Mouse (Mus musculus): ENCODE measurements around the gene Ccdc88b. TPM values are rescaled to one million over a fixed set of nuclear protein-coding genes. Genes with fewer than 3 reads are reported as not detected.
"Not testable (repeated sequence)": the region's sequence is repeated elsewhere in the genome, so short reads cannot be mapped to it uniquely, and the experiment has no call there.

The Ccdc88b gene
- 0.25 and 0.27 TPM in 2 replicates for polyA plus RNA-seq (2012)

- no peaks in the 10 kb centered on the region for H3K36me3 ChIP-seq (ENCODE audit: control insufficient read depth)
- no peak for TF ChIP-seq TAL1 (IDR thresholded peaks at IDR 0.05; ENCODE audit: low read length)
- no peak for TF ChIP-seq GATA1 (IDR thresholded peaks at IDR 0.05; ENCODE audit: low read length)
- H3K4me3 ChIP-seq (replicated peaks), result no peak within 1 kb of the TSS
- H3K4me1 ChIP-seq (ENCODE audit: control insufficient read depth), result peaks cover 29% of the 10 kb centered on the region
- peaks cover 3% of the 10 kb centered on the region for H3K27me3 ChIP-seq (ENCODE audit: control insufficient read depth)
- no peaks in the 10 kb centered on the region for H3K9me3 ChIP-seq (ENCODE audit: control insufficient read depth, low read length)
Observed at GRCm38 (mm10) chr19:6858031-6858430, at the start of gene Ccdc88b. Gene Ccdc88b, minus strand, starts transcription at chr19:6858211.

- Histone ChIP-seq H3K4me1 (ENCODE audit: control insufficient read depth) (peaks cover 39% of the 10 kb centered on the region), H3K36me3 (ENCODE audit: control insufficient read depth) (peaks cover 39% of the 10 kb centered on the region), H3K4me3 (replicated peaks) (no peak overlapping the region), H3K27me3 (ENCODE audit: control insufficient read depth) (no peaks in the 10 kb centered on the region), H3K9me3 (ENCODE audit: control insufficient read depth, low read length) (no peaks in the 10 kb centered on the region)
- no peak for TF ChIP-seq TAL1 (IDR thresholded peaks at IDR 0.05; ENCODE audit: low read length)
- TF ChIP-seq GATA1 (IDR thresholded peaks at IDR 0.05; ENCODE audit: low read length), result no peak
Observed at GRCm38 (mm10) chr19:6907094-6907493, 49.1 kb upstream of the Ccdc88b start.

- H3K36me3 ChIP-seq (ENCODE audit: control insufficient read depth), result peaks cover 30% of the 10 kb centered on the region
- H3K4me1 ChIP-seq (ENCODE audit: control insufficient read depth), result peaks cover 32% of the 10 kb centered on the region
- peaks cover 1% of the 10 kb centered on the region; the same call in 1 of the 2 replicates for H3K9me3 ChIP-seq (ENCODE audit: control insufficient read depth, low read length)
- no peak overlapping the region for H3K4me3 ChIP-seq (replicated peaks)
- TF ChIP-seq TAL1 (IDR thresholded peaks at IDR 0.05; ENCODE audit: low read length) (no peak), GATA1 (IDR thresholded peaks at IDR 0.05; ENCODE audit: low read length) (no peak)
- no peaks in the 10 kb centered on the region for H3K27me3 ChIP-seq (ENCODE audit: control insufficient read depth)
Observed at GRCm38 (mm10) chr19:6906199-6906598, 48.2 kb upstream of the Ccdc88b start.

- TF ChIP-seq GATA1 (IDR thresholded peaks at IDR 0.05; ENCODE audit: low read length) (no peak), TAL1 (IDR thresholded peaks at IDR 0.05; ENCODE audit: low read length) (no peak)
- no peak overlapping the region for H3K4me3 ChIP-seq (replicated peaks)
- H3K4me1 ChIP-seq (ENCODE audit: control insufficient read depth), result peaks cover 27% of the 10 kb centered on the region
- peaks cover 27% of the 10 kb centered on the region for H3K36me3 ChIP-seq (ENCODE audit: control insufficient read depth)
- H3K27me3 ChIP-seq (ENCODE audit: control insufficient read depth), result no peaks in the 10 kb centered on the region
- peaks cover 3% of the 10 kb centered on the region; the same call in 1 of the 2 replicates for H3K9me3 ChIP-seq (ENCODE audit: control insufficient read depth, low read length)
Observed at GRCm38 (mm10) chr19:6905498-6906159, 47.6 kb upstream of the Ccdc88b start.

- no peak overlapping the region for H3K4me3 ChIP-seq (replicated peaks)
- TF ChIP-seq GATA1 (IDR thresholded peaks at IDR 0.05; ENCODE audit: low read length) (no peak), TAL1 (IDR thresholded peaks at IDR 0.05; ENCODE audit: low read length) (no peak)
- peaks cover 10% of the 10 kb centered on the region for H3K9me3 ChIP-seq (ENCODE audit: control insufficient read depth, low read length)
- no peaks in the 10 kb centered on the region; the same call in 1 of the 2 replicates for H3K27me3 ChIP-seq (ENCODE audit: control insufficient read depth)
- H3K4me1 ChIP-seq (ENCODE audit: control insufficient read depth), result peaks cover 24% of the 10 kb centered on the region
- H3K36me3 ChIP-seq (ENCODE audit: control insufficient read depth), result peaks cover 27% of the 10 kb centered on the region
Observed at GRCm38 (mm10) chr19:6904846-6905245, 46.8 kb upstream of the Ccdc88b start.

GRCm38 (mm10) chr19:6903031-6903430 lies 45.0 kb upstream of the Ccdc88b start:
- no peak for TF ChIP-seq GATA1 (IDR thresholded peaks at IDR 0.05; ENCODE audit: low read length)
- no peak for TF ChIP-seq TAL1 (IDR thresholded peaks at IDR 0.05; ENCODE audit: low read length)
- Histone ChIP-seq H3K4me1 (ENCODE audit: control insufficient read depth) (peaks cover 9% of the 10 kb centered on the region), H3K9me3 (ENCODE audit: control insufficient read depth, low read length) (peaks cover 14% of the 10 kb centered on the region), H3K4me3 (replicated peaks) (no peak overlapping the region), H3K36me3 (ENCODE audit: control insufficient read depth) (peaks cover 27% of the 10 kb centered on the region), H3K27me3 (ENCODE audit: control insufficient read depth) (no peaks in the 10 kb centered on the region; the same call in none of the 2 replicates)

- H3K4me3 ChIP-seq (replicated peaks), result no peak overlapping the region
- TF ChIP-seq GATA1 (IDR thresholded peaks at IDR 0.05; ENCODE audit: low read length) (no peak), TAL1 (IDR thresholded peaks at IDR 0.05; ENCODE audit: low read length) (no peak)
- peaks cover 7% of the 10 kb centered on the region for H3K27me3 ChIP-seq (ENCODE audit: control insufficient read depth)
- peaks cover 21% of the 10 kb centered on the region for H3K9me3 ChIP-seq (ENCODE audit: control insufficient read depth, low read length)
- H3K36me3 ChIP-seq (ENCODE audit: control insufficient read depth), result peaks cover 2% of the 10 kb centered on the region; the same call in 1 of the 2 replicates
- H3K4me1 ChIP-seq (ENCODE audit: control insufficient read depth), result no peaks in the 10 kb centered on the region
Observed at GRCm38 (mm10) chr19:6899641-6900040, 41.6 kb upstream of the Ccdc88b start.

- peaks cover 17% of the 10 kb centered on the region for H3K9me3 ChIP-seq (ENCODE audit: control insufficient read depth, low read length)
- H3K4me1 ChIP-seq (ENCODE audit: control insufficient read depth); H3K4me3 ChIP-seq (replicated peaks); H3K27me3 ChIP-seq (ENCODE audit: control insufficient read depth); H3K36me3 ChIP-seq (ENCODE audit: control insufficient read depth): not testable (repeated sequence)
Observed at GRCm38 (mm10) chr19:6895608-6896305, 37.7 kb upstream of the Ccdc88b start.

GRCm38 (mm10) chr19:6893731-6894451 lies 35.9 kb upstream of the Ccdc88b start:
- Histone ChIP-seq H3K4me1 (ENCODE audit: control insufficient read depth) (no peaks in the 10 kb centered on the region), H3K4me3 (replicated peaks) (no peak overlapping the region)
- TF ChIP-seq TAL1 (IDR thresholded peaks at IDR 0.05; ENCODE audit: low read length) (no peak), GATA1 (IDR thresholded peaks at IDR 0.05; ENCODE audit: low read length) (no peak)

More at GRCm38 (mm10) chr19:6893731-6894451, 35.9 kb upstream of the Ccdc88b start:
- Histone ChIP-seq H3K27me3 (ENCODE audit: control insufficient read depth) (peaks cover 7% of the 10 kb centered on the region), H3K9me3 (ENCODE audit: control insufficient read depth, low read length) (peaks cover 7% of the 10 kb centered on the region), H3K36me3 (ENCODE audit: control insufficient read depth) (no peaks in the 10 kb centered on the region)
